Mouse (Mus musculus): ENCODE data around the gene Cblb. TPM values are rescaled to one million over a fixed set of nuclear protein-coding genes. Genes with fewer than 3 reads are reported as not detected.

The Cblb gene
- polyA plus RNA-seq, 2 experiments: 1.8 TPM

DNA sequence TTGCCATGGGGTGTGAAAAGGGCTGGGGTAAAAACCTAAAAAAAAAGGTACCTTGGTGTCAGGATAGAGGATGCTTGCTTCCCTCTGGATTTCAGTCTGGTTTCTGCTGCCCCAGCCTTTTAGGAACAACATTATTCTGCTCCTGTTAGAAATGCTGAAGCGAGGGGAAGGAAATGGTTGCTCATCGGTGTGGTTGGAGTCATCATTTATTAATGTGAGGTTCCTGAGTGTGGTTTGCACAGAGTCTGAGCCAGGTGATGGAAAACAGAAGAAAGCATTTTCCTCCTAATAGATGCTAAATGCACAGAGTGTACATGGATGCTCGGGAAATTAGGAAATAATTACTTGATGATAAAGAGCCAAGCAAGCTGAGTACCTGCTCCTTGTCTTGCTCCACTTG, 5.3 kb downstream of the Cblb start:
- no peak overlapping the region for H3K4me3 ChIP-seq (ENCODE audit: insufficient read depth in 1 of 2, low read depth in 2 of 2, low read length in 2 of 2)
- no peak overlapping the region for H3K9ac ChIP-seq (replicated peaks)
- DNase-seq (ENCODE audit: low read depth in 3 of 3, low spot score in 3 of 3): no peak
- H3K4me2 ChIP-seq (ENCODE audit: low read depth): no peak overlapping the region
- no peaks in the 10 kb centered on the region; a peak in 1 of 4 replicates for H3K4me1 ChIP-seq (replicated peaks; ENCODE audit: control insufficient read depth in 2 of 2, insufficient read depth in 2 of 2, low read length in 1 of 2)
- 45% methylated on average over 3 of the region's 3 CpGs for WGBS (ENCODE audit: insufficient replicate concordance)
- no peak for ATAC-seq (ENCODE audit: insufficient read depth)
- no peaks in the 10 kb centered on the region for H3K27me3 ChIP-seq (ENCODE audit: control insufficient read depth, insufficient read depth, low read length)
- peaks cover 3% of the 10 kb centered on the region for H3K36me3 ChIP-seq (replicated peaks; ENCODE audit: control insufficient read depth, insufficient read depth, low read depth)
- TF ChIP-seq EP300 (IDR thresholded peaks at IDR 0.05; ENCODE audit: low read depth): no peak
- TF ChIP-seq CTCF (IDR thresholded peaks at IDR 0.05; ENCODE audit: low read depth): no peak
- H3K9me3 ChIP-seq (ENCODE audit: control insufficient read depth, low read length): no peaks in the 10 kb centered on the region
- H3K27ac ChIP-seq: no peak overlapping the region

DNA sequence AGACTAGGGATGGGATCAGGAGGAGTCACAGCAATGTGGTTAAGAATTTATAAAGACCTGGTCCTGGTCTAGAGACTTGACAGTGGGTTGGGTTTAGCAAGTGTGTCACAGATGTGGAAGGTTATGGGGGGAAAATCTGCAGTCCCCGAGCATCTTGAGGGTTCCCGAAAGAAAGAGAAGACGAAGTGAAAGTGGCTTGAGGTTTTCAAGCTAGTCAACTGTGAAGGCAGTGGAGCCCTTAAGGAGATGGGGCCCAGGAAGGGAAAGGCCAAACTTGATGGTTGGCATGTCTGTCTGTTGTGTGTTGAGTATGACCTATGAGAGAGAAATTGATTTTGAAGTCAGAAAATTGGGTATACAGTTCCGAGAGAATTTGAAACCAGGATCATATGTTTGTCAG, 7.3 kb downstream of the Cblb start:
- TF ChIP-seq CTCF (IDR thresholded peaks at IDR 0.05; ENCODE audit: low read depth) (no peak), EP300 (IDR thresholded peaks at IDR 0.05; ENCODE audit: low read depth) (no peak)
- peaks cover 3% of the 10 kb centered on the region for H3K36me3 ChIP-seq (replicated peaks; ENCODE audit: control insufficient read depth, insufficient read depth, low read depth)
- H3K27ac ChIP-seq: no peak overlapping the region
- H3K9ac ChIP-seq (replicated peaks): no peak overlapping the region
- H3K4me3 ChIP-seq (ENCODE audit: insufficient read depth in 1 of 2, low read depth in 2 of 2, low read length in 2 of 2): no peak overlapping the region
- H3K4me2 ChIP-seq (ENCODE audit: low read depth): no peak overlapping the region
- H3K4me1 ChIP-seq (replicated peaks; ENCODE audit: control insufficient read depth in 2 of 2, insufficient read depth in 2 of 2, low read length in 1 of 2): no peaks in the 10 kb centered on the region
- no peaks in the 10 kb centered on the region for H3K27me3 ChIP-seq (ENCODE audit: control insufficient read depth, insufficient read depth, low read length)
- ATAC-seq (ENCODE audit: insufficient read depth): no peak
- WGBS (ENCODE audit: insufficient replicate concordance): 86% methylated on average over 4 of the region's 4 CpGs
- no peaks in the 10 kb centered on the region for H3K9me3 ChIP-seq (ENCODE audit: control insufficient read depth, low read length)
- DNase-seq (ENCODE audit: low read depth in 3 of 3, low spot score in 3 of 3): no peak

DNA sequence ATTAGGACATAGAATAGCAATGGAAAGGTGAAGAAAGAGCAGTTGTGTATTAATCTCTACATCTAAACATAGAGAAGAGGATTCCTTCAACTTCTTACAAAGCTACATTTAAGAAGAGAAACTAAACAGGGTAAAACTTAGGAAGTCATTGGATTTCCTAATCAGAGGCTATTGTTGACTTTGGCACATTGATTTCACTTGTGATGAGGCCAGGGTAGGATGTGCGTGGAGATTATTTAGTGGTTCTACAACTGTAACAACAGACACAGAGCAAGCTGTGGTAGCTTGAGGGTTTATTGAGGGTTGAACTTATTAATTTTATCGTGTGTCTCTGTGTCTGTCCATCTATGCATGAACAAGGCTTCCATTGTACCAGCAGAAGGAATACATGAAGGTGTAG, 7.8 kb downstream of the Cblb start:
- Histone ChIP-seq H3K9ac (replicated peaks) (no peak overlapping the region), H3K27me3 (ENCODE audit: control insufficient read depth, insufficient read depth, low read length) (no peaks in the 10 kb centered on the region), H3K4me2 (ENCODE audit: low read depth) (no peak overlapping the region), H3K4me3 (ENCODE audit: insufficient read depth in 1 of 2, low read depth in 2 of 2, low read length in 2 of 2) (no peak overlapping the region), H3K4me1 (replicated peaks; ENCODE audit: control insufficient read depth in 2 of 2, insufficient read depth in 2 of 2, low read length in 1 of 2) (no peaks in the 10 kb centered on the region), H3K36me3 (replicated peaks; ENCODE audit: control insufficient read depth, insufficient read depth, low read depth) (peaks cover 3% of the 10 kb centered on the region), H3K27ac (no peak overlapping the region), H3K9me3 (ENCODE audit: control insufficient read depth, low read length) (no peaks in the 10 kb centered on the region)
- DNase-seq (ENCODE audit: low read depth in 3 of 3, low spot score in 3 of 3): no peak
- TF ChIP-seq EP300 (IDR thresholded peaks at IDR 0.05; ENCODE audit: low read depth) (no peak), CTCF (IDR thresholded peaks at IDR 0.05; ENCODE audit: low read depth) (no peak)
- no peak for ATAC-seq (ENCODE audit: insufficient read depth)
- 69% methylated on average over 2 of the region's 2 CpGs for WGBS (ENCODE audit: insufficient replicate concordance)

DNA sequence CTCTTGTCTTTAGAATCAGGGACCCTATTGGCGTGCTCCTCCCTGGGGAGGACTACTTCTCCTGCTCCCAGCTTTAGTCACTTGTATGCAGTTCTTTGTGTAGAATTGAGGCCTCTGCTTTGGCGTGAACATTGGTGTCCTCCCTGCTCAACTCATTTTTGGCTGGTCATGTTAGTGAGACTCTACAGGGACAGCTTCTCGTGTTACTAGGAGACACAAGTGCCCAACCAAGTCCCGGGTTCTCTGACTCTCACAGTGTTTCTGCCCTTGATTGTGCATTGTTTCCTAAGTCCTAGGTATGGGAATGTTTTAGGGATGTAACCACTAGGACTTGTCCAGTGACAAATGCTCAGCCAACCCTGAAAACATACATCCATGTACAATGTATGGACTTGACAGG, 9.9 kb downstream of the Cblb start:
- H3K9ac ChIP-seq (replicated peaks): no peak overlapping the region
- no peak overlapping the region for H3K27ac ChIP-seq
- TF ChIP-seq CTCF (IDR thresholded peaks at IDR 0.05; ENCODE audit: low read depth): no peak
- no peak for TF ChIP-seq EP300 (IDR thresholded peaks at IDR 0.05; ENCODE audit: low read depth)
- no peak for ATAC-seq (ENCODE audit: insufficient read depth)
- no peaks in the 10 kb centered on the region for H3K9me3 ChIP-seq (ENCODE audit: control insufficient read depth, low read length)
- 73% methylated on average over 4 of the region's 4 CpGs for WGBS (ENCODE audit: insufficient replicate concordance)
- H3K4me1 ChIP-seq (replicated peaks; ENCODE audit: control insufficient read depth in 2 of 2, insufficient read depth in 2 of 2, low read length in 1 of 2): peaks cover 0 to 5% of the 10 kb centered on the region in 2 experiments; a peak in 1 of 4 replicates
- no peaks in the 10 kb centered on the region for H3K36me3 ChIP-seq (replicated peaks; ENCODE audit: control insufficient read depth, insufficient read depth, low read depth)
- DNase-seq (ENCODE audit: low read depth in 3 of 3, low spot score in 3 of 3): no peak
- H3K4me3 ChIP-seq (ENCODE audit: insufficient read depth in 1 of 2, low read depth in 2 of 2, low read length in 2 of 2): no peak overlapping the region
- H3K4me2 ChIP-seq (ENCODE audit: low read depth): no peak overlapping the region
- no peaks in the 10 kb centered on the region for H3K27me3 ChIP-seq (ENCODE audit: control insufficient read depth, insufficient read depth, low read length)

DNA sequence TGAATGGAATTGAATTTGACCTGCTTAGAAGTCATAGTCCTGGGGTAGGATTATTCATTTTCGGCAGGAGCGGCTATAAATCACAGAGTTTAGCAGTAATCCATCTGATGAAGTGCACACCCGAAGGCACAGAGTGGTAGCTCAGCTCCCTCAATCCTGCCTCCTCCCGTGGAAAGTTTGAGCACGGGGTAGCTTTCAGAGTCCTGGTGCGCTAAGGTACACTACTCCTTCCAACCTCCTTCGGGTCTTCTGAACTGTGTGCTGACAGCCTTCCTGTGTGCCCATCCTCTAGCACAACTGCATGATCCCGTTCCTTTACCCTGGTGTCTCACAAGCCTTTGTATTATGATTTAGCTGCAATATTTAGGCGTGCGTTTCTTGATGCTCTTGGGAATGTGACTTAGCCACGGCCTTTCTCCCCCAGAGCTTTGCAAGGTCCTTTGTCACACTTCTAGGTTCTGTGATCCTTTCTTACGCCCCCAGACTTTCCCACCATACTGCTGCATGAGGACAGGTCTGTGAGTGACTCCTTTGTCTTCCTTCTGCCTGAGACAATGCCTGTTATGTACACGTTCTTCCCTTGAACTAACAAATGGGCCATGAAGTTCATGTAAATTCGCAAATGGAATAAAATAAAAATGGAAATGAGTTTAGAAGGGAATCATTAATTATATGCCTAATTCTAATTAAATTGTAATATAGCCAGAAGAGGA, 11.8 kb downstream of the Cblb start:
- Histone ChIP-seq H3K4me3 (ENCODE audit: insufficient read depth in 1 of 2, low read depth in 2 of 2, low read length in 2 of 2) (no peak overlapping the region), H3K36me3 (replicated peaks; ENCODE audit: control insufficient read depth, insufficient read depth, low read depth) (no peaks in the 10 kb centered on the region), H3K9me3 (ENCODE audit: control insufficient read depth, low read length) (no peaks in the 10 kb centered on the region), H3K27ac (no peak overlapping the region), H3K4me2 (ENCODE audit: low read depth) (no peak overlapping the region), H3K4me1 (replicated peaks; ENCODE audit: control insufficient read depth in 2 of 2, insufficient read depth in 2 of 2, low read length in 1 of 2) (peaks cover 0 to 5% of the 10 kb centered on the region in 2 experiments; a peak in 1 of 4 replicates), H3K9ac (replicated peaks) (no peak overlapping the region), H3K27me3 (ENCODE audit: control insufficient read depth, insufficient read depth, low read length) (no peaks in the 10 kb centered on the region)
- no peak for DNase-seq (ENCODE audit: low read depth in 3 of 3, low spot score in 3 of 3)
- no peak for ATAC-seq (ENCODE audit: insufficient read depth)
- 76% methylated on average over 14 of the region's 14 CpGs for WGBS (ENCODE audit: insufficient replicate concordance)
- TF ChIP-seq EP300 (IDR thresholded peaks at IDR 0.05; ENCODE audit: low read depth): no peak
- TF ChIP-seq CTCF (IDR thresholded peaks at IDR 0.05; ENCODE audit: low read depth): no peak

All from liver, embryonic 14.5 days (tissue).